Mouse (Mus musculus) heart, postnatal 10 days (tissue): ENCODE results near the gene Nr6a1. TPM values are rescaled to one million over a fixed set of nuclear protein-coding genes. Genes with fewer than 3 reads are reported as not detected.

Experiments
- DNase-seq, 2 experiments: peaks; one replicate each; pipeline ENCODE4 v3.0.0; 2021
- intact Hi-C: fragments of 180-260 bp; cut with DNase I; formaldehyde crosslinking; loops from one replicate; pipeline ENCODE4 v1.15.1; 2025
- total RNA-seq, 2 experiments: library from RNA; stranded (reverse); gene quantifications; 2 replicates each; pipeline ENCODE4 v1.2.3; 2021

Nr6a1 gene
- total RNA-seq, 2 experiments from 2014 or later, result 2.3 to 3.1 TPM

GRCm38 (mm10) chr2:38723378-38723777, 204.1 kb downstream of the Nr6a1 start:
- no peak for DNase-seq
- intact Hi-C loops, result no loop called here

GRCm38 (mm10) chr2:38722076-38722475, 205.4 kb downstream of the Nr6a1 start:
- DNase-seq, result no peak
- intact Hi-C loops, result no loop called here

- DNase-seq, result no peak
- intact Hi-C loops, result no loop called here
Observed at GRCm38 (mm10) chr2:38720661-38721060, 206.8 kb downstream of the Nr6a1 start.

GRCm38 (mm10) chr2:38719354-38719753, 208.1 kb downstream of the Nr6a1 start:
- DNase-seq, result no peak
- intact Hi-C loops, result no loop called here

GRCm38 (mm10) chr2:38718676-38719075, 208.8 kb downstream of the Nr6a1 start:
- intact Hi-C loops, result no loop called here
- DNase-seq, result no peak

- intact Hi-C loops, result no loop called here
- no peak for DNase-seq
Observed at GRCm38 (mm10) chr2:38717436-38717835, 210.1 kb downstream of the Nr6a1 start.

- intact Hi-C loops, result no loop called here
- DNase-seq, result no peak
Observed at GRCm38 (mm10) chr2:38714324-38714723, 213.2 kb downstream of the Nr6a1 start, which contains the start of gene Nr5a1. Nr5a1 (minus strand) TSS chr2:38714542.

GRCm38 (mm10) chr2:38713596-38713995, 213.9 kb downstream of the Nr6a1 start:
- intact Hi-C loops, result no loop called here
- no peak for DNase-seq

- intact Hi-C loops, result no loop called here
Observed at GRCm38 (mm10) chr2:38712769-38713125, 214.7 kb downstream of the Nr6a1 start.

GRCm38 (mm10) chr2:38712076-38712768, 215.3 kb downstream of the Nr6a1 start:
- intact Hi-C loops, result no loop called here
- no peak for DNase-seq

More at GRCm38 (mm10) chr2:38712769-38713125, 214.7 kb downstream of the Nr6a1 start:
- no peak for DNase-seq

GRCm38 (mm10) chr2:38711421-38711861, 216.0 kb downstream of the Nr6a1 start:
- peak; percentile 21 to 23 for DNase-seq
- intact Hi-C loops, result no loop called here

- DNase-seq, result peak; percentile 41 to 49
- intact Hi-C loops, result no loop called here
Observed at GRCm38 (mm10) chr2:38710304-38711241, 216.9 kb downstream of the Nr6a1 start.

- intact Hi-C loops, result no loop called here
- DNase-seq, result peak; percentile 61 to 71
Observed at GRCm38 (mm10) chr2:38708907-38709688, 218.4 kb downstream of the Nr6a1 start.

GRCm38 (mm10) chr2:38706661-38707060, 220.8 kb downstream of the Nr6a1 start:
- peak in 1 of 2 experiments; percentile 22 for DNase-seq

GRCm38 (mm10) chr2:38705036-38705435, 222.5 kb downstream of the Nr6a1 start:
- DNase-seq, result no peak
- intact Hi-C loops, result no loop called here

More at GRCm38 (mm10) chr2:38706661-38707060, 220.8 kb downstream of the Nr6a1 start:
- intact Hi-C loops, result no loop called here

GRCm38 (mm10) chr2:38704336-38704735, 223.2 kb downstream of the Nr6a1 start:
- intact Hi-C loops, result no loop called here
- no peak for DNase-seq

GRCm38 (mm10) chr2:38700177-38700576, 227.3 kb downstream of the Nr6a1 start:
- no peak for DNase-seq
- intact Hi-C loops, result no loop called here

GRCm38 (mm10) chr2:38698623-38699022, 228.9 kb downstream of the Nr6a1 start:
- DNase-seq, result no peak
- intact Hi-C loops, result no loop called here

- intact Hi-C loops, result no loop called here
Observed at GRCm38 (mm10) chr2:38697128-38698120, 230.1 kb downstream of the Nr6a1 start.

GRCm38 (mm10) chr2:38695770-38696169, 231.7 kb downstream of the Nr6a1 start:
- no peak for DNase-seq

More at GRCm38 (mm10) chr2:38697128-38698120, 230.1 kb downstream of the Nr6a1 start:
- DNase-seq, result no peak

More at GRCm38 (mm10) chr2:38695770-38696169, 231.7 kb downstream of the Nr6a1 start:
- intact Hi-C loops, result no loop called here
